Mouse (Mus musculus) limb, embryonic 13.5 days (tissue): Measurements from ENCODE around the gene B430306N03Rik. TPM values are rescaled to one million over a fixed set of nuclear protein-coding genes. Genes with fewer than 3 reads are reported as not detected.

Experiments
- ATAC-seq: fragments of 200-750 bp; cut with Nextera tagmentation; 2 replicates; pipeline ENCODE4 v1.8.0; 2017; ENCODE audit warnings: low read depth, moderate number of reproducible peaks, moderate TSS enrichment; ENCODE audit not compliant: low FRiP score
- H3K27ac ChIP-seq: fragments of 300-500 bp; sonication (generic); 2 replicates; pipeline ENCODE4 v1.5.1; 2015; ENCODE audit warnings: inconsistent platforms, mild to moderate bottlenecking, moderate library complexity
- H3K27me3 ChIP-seq: fragments of 300-500 bp; sonication (generic); 2 replicates; pipeline ENCODE4 v1.6.1; 2015; ENCODE audit warnings: mild to moderate bottlenecking, inconsistent platforms
- H3K36me3 ChIP-seq: fragments of 300-500 bp; sonication (generic); 2 replicates; pipeline ENCODE4 v1.6.1; 2015; ENCODE audit warnings: inconsistent platforms, mild to moderate bottlenecking, moderate library complexity
- H3K4me1 ChIP-seq: fragments of 300-500 bp; sonication (generic); 2 replicates; pipeline ENCODE4 v1.6.1; 2015; ENCODE audit warnings: inconsistent platforms
- H3K4me2 ChIP-seq: fragments of 300-500 bp; sonication (generic); replicated peaks from 2 replicates; pipeline ENCODE4 v1.6.1; 2015; ENCODE audit warnings: inconsistent platforms, mild to moderate bottlenecking, moderate library complexity
- H3K4me3 ChIP-seq: fragments of 300-500 bp; sonication (generic); 2 replicates; pipeline ENCODE4 v1.5.1; 2015; ENCODE audit warnings: moderate library complexity, mild to moderate bottlenecking, inconsistent platforms
- H3K9ac ChIP-seq: fragments of 300-500 bp; sonication (generic); 2 replicates; pipeline ENCODE4 v1.6.1; 2015; ENCODE audit warnings: mild to moderate bottlenecking, inconsistent platforms
- H3K9me3 ChIP-seq: fragments of 300-500 bp; sonication (generic); 2 replicates; pipeline ENCODE4 v1.6.1; 2016; ENCODE audit warnings: inconsistent platforms
- WGBS: fragments of 180-500 bp; shearing (Covaris S2); methylation state at CpG from one replicate; pipeline ENCODE4 v1.1.7; 2015; 5-methylcytosine and 5-hydroxymethylcytosine counted together
- polyA plus RNA-seq: library from polyadenylated mRNA; unstranded; fragments of >200 nt; fragmentation: Nextera tagmentation; extraction: Ambion mirVana; gene quantifications from 2 replicates; pipeline ENCODE4 v1.2.1, GENCODE M21; 2015

B430306N03Rik gene
- polyA plus RNA-seq, 1 experiment from 2014 or later = 0.10 TPM

DNA sequence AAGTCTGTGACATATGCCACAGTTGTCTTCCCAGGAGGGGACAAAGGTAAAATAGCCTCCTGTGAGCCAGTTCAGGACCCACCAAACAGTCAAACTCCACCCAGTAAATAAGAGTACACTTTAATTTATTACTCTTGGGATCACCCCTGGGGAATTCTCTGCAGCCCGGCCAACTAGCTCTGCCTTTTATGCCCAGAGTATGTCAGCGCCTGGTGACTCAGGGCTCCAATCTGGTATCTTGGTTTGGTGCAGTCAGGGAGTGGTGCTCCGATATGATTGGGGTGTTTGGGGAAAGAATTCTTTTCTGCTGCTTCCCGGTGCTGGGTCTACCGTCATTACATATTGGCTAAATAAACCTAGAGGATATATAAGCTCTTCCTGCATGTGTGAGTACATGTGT, 50.9 kb downstream of the B430306N03Rik start:
- WGBS = 82% methylated on average over 5 of the region's 5 CpGs
- no peaks in the 10 kb centered on the region for H3K27me3 ChIP-seq
- no peak for ATAC-seq
- peaks cover 14% of the 10 kb centered on the region for H3K4me1 ChIP-seq
- no peak overlapping the region for H3K4me3 ChIP-seq
- no peak overlapping the region for H3K4me2 ChIP-seq
- no peak overlapping the region for H3K27ac ChIP-seq
- no peaks in the 10 kb centered on the region for H3K36me3 ChIP-seq
- no peak overlapping the region for H3K9ac ChIP-seq
- H3K9me3 ChIP-seq = no peaks in the 10 kb centered on the region

DNA sequence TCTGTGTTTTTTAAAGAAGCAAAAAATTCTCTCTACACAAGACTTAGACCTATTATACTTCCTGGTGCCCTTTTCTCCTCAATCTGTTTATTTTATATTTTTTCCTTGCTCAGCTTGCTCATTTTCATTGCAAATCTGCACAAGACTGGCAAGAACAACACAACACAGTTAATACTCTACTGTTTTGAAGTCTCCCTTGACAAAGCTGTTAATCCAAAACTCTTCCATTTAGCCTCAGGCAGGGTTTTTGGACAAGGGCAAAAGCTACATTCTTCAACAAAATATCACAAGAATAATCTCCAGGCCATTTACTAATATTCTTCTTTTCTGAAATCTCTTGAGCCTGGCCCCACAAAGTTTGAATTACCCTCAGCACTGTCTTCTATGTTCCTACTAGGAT, 55.7 kb downstream of the B430306N03Rik start:
- ATAC-seq = no peak

DNA sequence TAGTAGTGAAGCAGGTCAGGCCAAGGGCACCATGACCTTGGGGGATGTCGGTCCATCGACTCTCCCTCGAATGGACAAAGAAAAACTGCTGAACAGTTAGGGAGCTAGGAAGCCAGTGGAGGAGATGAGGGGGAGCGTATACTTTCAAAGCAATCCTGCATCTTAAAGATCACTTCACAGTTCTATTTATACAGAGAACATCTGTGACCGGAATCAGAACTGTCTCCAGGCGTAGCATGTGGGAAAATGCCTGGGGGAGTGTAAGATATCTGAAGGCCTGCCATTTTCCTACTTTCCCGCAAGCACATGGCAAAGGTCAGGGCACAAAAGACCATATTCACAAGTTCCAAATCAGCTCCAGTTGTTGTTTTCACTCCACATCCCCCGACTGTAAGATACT, 57.0 kb downstream of the B430306N03Rik start:
- no peak overlapping the region for H3K4me3 ChIP-seq

More for the DNA sequence above, 55.7 kb downstream of the B430306N03Rik start:
- Histone ChIP-seq H3K27me3 (no peaks in the 10 kb centered on the region), H3K9ac (no peak overlapping the region), H3K36me3 (no peaks in the 10 kb centered on the region), H3K4me1 (no peaks in the 10 kb centered on the region), H3K9me3 (no peaks in the 10 kb centered on the region; the same call in 1 of the 2 replicates), H3K4me2 (no peak overlapping the region), H3K27ac (no peak overlapping the region), H3K4me3 (no peak overlapping the region)

DNA sequence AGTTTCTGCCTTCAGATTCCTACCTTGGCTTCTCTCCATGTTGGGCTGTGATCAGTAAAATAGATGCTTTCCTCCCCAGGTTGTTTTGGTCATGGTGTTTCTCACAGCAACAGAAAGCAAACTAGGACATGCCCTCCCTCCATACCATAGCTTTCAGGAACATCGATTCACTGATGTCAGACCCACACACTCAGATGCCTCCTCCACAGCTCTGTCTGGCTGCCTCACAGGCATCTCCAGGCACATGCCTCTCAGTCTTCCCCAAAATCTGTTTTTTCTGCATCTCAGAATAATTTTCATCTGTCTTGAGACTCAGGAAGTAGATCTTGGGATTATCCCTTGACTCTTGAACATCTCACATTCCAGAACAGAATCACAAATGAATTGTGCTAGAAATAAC, 60.2 kb downstream of the B430306N03Rik start:
- Histone ChIP-seq H3K27me3 (no peaks in the 10 kb centered on the region), H3K36me3 (no peaks in the 10 kb centered on the region)
- 88% methylated on average over 1 of the region's 1 CpGs for WGBS

More for the DNA sequence above, 57.0 kb downstream of the B430306N03Rik start:
- no peaks in the 10 kb centered on the region for H3K4me1 ChIP-seq
- no peaks in the 10 kb centered on the region; the same call in 1 of the 2 replicates for H3K9me3 ChIP-seq
- ATAC-seq = no peak
- H3K4me2 ChIP-seq = no peak overlapping the region
- 82% methylated on average over 8 of the region's 8 CpGs for WGBS
- H3K27me3 ChIP-seq = no peaks in the 10 kb centered on the region
- no peak overlapping the region for H3K9ac ChIP-seq
- H3K36me3 ChIP-seq = no peaks in the 10 kb centered on the region
- no peak overlapping the region for H3K27ac ChIP-seq

More for the DNA sequence above, 60.2 kb downstream of the B430306N03Rik start:
- Histone ChIP-seq H3K4me1 (no peaks in the 10 kb centered on the region), H3K4me3 (no peak overlapping the region), H3K9ac (no peak overlapping the region), H3K27ac (no peak overlapping the region), H3K4me2 (no peak overlapping the region), H3K9me3 (no peaks in the 10 kb centered on the region; the same call in 1 of the 2 replicates)
- no peak for ATAC-seq

Other genes with a start within 250 kb of the B430306N03Rik start
- gene 1700067P10Rik, start 226.8 kb upstream of the B430306N03Rik start, polyA plus RNA-seq = not detected in 2 replicates
- gene 9830107B12Rik, start 169.9 kb upstream of the B430306N03Rik start, polyA plus RNA-seq = not detected in 2 replicates
- 0.11 TPM in 1 of 2 replicates, not detected in the other for gene A530064D06Rik, start 148.9 kb upstream of the B430306N03Rik start, polyA plus RNA-seq
- 0.06 TPM in 1 of 2 replicates, not detected in the other for gene Trem1, start 83.4 kb upstream of the B430306N03Rik start, polyA plus RNA-seq
- gene Trem3, start 68.4 kb upstream of the B430306N03Rik start, polyA plus RNA-seq = 0.14 TPM in 1 of 2 replicates, not detected in the other
- 0.48 TPM in 1 of 2 replicates, not detected in the other for gene Treml4, start 51.8 kb upstream of the B430306N03Rik start, polyA plus RNA-seq
- 0.15 and 0.51 TPM in 2 replicates for gene Treml2, start 16.6 kb upstream of the B430306N03Rik start, polyA plus RNA-seq
- 3.5 and 3.6 TPM in 2 replicates for gene Trem2, start 30.3 kb downstream of the B430306N03Rik start, polyA plus RNA-seq
- 1.1 and 1.3 TPM in 2 replicates for gene Treml1, start 43.8 kb downstream of the B430306N03Rik start, polyA plus RNA-seq
- gene Nfya, start 93.8 kb downstream of the B430306N03Rik start, polyA plus RNA-seq = 16.7 and 17.2 TPM in 2 replicates
- gene Oard1, start 93.9 kb downstream of the B430306N03Rik start, polyA plus RNA-seq = 52.5 and 56.6 TPM in 2 replicates
- gene Apobec2, start 116.8 kb downstream of the B430306N03Rik start, polyA plus RNA-seq = 21.8 and 21.9 TPM in 2 replicates
- 1.8 and 2.0 TPM in 2 replicates for gene Tspo2, start 135.4 kb downstream of the B430306N03Rik start, polyA plus RNA-seq
- 0.31 and 0.32 TPM in 2 replicates for gene Unc5cl, start 138.8 kb downstream of the B430306N03Rik start, polyA plus RNA-seq